Mouse (Mus musculus): Measurements from ENCODE around the gene Ranbp9.
"Not testable (repeated sequence)": the region's sequence is repeated elsewhere in the genome, so short reads cannot be mapped to it uniquely, and the experiment has no call there.

Gene Ranbp9

DNA sequence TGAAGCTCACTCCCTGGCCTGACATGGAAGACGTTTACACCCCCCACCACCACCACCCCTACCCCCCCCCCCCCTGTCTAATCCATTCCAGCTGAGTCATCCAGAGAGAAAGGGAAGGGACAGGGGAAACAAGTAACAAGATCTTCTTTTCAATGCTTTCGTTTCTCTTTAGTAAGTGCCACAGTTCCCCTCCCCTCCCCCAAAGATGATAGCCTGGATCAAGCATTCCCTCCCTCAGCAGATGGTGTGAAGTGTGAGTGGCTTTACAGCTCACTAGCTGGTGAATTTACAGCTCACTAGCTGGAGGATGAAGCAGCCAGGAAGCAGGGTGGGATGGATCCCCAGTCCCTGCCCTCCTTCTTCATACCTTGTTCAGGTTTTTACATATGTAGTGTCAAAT, 15.6 kb upstream of the Ranbp9 start:
- no peak for DNase-seq (ENCODE audit: low spot score)

DNA sequence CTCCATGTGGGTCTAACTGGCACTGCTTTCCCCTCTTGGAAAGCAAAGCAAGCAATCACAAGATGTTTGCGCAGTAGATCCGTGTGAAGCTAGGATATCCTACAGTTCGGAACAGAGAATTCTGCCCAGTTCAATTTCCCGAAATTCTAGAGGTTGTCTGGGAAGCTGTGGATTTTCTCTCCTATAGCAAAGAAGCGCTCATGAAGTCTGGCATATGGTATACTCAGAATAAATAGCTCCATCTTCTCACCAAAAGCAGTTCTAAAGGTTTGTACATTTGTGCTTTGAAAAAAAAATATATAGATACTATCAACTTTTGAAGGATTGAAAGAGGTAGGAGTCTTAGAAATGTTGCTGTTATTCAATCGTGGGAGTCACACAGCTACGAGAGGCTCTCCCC, 14.6 kb upstream of the Ranbp9 start:
- no peak for DNase-seq (ENCODE audit: low spot score)

DNA sequence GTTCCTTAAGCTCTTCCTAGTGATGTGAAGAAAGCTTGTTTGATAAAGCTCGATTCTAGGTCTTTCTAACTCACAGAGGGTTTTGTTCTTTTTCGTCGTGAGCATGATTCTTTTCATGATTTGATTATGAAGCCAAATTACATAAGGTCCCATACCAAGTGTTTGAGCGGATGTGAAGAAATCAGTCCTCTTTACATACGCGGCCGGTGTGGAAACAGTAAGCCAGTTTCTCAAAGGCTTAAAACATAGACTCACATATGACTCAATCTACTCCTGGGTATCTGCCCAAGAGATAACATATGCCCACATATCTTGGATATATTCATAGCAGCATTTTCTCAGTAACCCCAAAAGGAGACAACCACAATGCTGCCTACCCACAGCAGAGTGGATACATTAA, 12.6 kb upstream of the Ranbp9 start:
- no peak for DNase-seq (ENCODE audit: low spot score)

DNA sequence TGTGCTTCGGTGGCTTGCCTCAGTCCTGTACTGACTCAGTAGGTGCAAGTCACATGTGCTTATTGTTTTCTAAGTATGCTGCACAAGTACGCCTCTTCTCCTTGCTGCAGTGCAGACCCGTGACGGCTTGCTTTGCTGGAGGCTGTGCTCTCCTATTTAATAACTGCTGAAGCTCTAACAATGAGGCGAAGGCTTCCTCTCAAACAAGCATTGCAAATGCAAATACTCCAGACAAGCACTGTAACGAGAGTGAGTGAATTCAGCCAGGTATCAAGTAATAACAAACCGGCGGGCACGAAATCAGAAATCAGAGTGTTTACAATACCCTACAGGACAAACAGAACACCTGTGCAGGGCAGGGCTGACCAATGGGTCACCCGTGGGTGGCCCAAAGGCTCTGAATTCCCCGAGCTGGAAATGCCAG, 12.0 kb upstream of the Ranbp9 start:
- no peak for DNase-seq (ENCODE audit: low spot score)

DNA sequence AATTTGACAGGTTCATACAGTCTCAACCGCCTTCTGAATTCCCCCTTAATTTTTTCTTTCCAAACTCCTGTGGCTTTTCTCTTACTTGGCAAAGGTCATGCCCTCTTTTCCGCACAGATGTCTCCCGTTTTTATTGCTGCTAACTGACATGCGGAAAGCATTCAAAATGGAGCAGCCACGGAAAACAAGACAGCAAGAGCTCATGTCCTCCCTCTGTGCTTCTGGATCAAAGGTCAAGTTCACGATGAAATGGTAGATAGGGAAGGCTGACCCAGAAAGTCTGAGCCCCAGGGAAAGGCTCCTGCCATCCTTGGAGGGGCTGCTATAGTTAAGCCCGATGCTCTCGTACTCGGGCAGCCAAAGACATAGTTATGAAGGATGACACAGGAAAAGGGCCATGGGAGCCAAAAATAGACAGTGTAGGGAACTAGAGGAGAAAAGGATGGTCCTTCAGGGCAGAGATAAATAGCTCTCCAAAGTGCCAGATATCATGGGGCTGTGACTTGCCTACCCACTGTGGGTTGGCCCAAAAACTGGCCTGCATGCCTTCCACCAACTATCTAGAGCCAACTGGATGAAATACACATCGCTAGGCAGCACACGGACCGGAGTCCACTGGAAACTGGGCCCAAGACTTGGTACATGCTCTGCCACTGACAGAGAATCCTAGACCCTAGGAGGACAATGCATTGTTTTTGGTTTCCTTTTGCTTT, 5.6 kb upstream of the Ranbp9 start:
- no peak for DNase-seq (ENCODE audit: low spot score)

DNA sequence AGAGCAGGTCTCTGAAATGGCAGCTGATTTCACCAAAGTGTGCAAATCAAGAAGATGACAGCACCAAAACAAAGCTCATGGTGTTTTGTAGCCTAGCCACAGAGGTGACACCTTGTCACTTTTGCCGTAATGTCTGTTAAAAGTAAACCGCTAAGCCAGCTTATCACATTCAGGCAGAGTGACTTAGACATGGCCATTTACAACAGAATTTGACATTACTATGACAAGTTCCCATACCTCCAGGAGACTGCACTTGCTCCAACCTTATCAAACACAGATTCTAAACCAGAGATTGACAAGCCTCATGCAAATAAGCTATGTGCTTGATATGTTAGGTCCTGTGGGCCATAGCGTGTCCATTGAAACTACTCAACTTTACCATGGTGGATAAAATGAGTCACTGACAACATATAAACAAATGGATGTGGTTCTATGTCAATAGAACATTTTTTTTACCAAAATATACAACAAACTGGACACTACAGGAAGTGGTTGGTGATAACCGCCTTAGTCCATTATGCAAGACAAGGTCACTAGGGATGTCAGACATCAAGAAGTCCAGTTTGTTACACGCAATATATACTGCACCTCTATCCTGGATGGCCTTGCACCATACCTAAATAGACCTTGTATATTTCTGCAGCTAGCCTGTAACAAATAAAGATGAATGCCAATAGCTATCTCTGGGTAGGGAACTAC, 4.3 kb upstream of the Ranbp9 start:
- DNase-seq (ENCODE audit: low spot score), result no peak

DNA sequence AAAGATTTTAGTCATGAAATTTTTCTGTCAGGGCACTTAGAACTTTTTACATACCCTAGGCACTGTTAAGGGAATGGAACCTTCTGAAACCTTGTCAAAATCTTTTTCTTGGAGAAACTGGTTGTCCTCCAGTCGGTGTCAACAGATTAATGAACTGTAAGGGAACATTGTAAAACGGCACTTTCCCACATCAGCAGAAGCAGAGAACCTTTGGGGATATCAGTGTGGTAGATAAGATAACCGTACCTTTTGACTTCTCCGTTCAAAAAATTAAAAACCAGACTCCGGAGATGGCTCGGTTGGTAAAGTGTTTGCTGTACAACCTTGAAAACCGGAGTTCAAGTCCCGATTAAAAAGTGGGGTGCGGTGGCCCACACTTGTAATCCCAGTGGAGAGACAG, 1.7 kb upstream of the Ranbp9 start:
- no peak for DNase-seq (ENCODE audit: low spot score)

DNA sequence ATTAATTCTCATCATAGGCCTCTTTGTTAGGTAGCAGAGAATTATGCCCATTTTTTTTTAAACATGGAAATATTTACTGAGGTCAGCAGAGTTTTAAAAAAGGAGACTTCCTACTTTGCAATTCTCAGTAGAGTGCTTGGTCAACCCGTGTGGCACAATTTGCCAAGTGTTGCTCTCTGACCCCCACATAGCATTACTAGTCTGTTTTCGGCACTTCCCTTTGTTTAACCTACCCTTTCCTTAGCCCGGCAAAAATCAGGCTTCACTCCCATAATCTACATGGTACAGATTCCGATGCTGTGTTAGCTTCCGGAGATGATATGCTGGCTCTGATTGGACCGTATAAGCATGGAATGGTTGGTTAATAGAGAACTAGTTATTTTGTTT, 770 bp upstream of the Ranbp9 start:
- DNase-seq (ENCODE audit: low spot score), result no peak

DNA sequence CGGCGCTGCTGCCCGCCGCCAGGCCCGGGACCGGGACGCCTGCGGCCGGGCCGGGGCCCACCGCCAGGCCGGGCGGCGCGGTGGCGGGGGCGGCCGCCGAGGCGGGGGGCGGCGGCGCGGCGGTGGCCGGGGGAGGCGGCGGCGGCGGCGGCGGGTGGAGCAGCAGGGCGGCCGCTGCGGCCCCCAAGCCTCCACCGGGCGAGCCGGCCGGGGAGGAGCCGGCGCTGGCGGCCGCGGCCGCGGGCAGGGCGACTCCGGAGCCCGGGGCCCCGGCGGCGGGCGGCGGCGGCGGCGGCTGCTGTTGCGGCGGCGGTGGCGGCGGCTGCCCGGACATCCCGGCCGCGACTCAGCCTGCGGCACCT, 506 bp downstream of the Ranbp9 start:
- DNase-seq (ENCODE audit: low spot score), result no peak

DNA sequence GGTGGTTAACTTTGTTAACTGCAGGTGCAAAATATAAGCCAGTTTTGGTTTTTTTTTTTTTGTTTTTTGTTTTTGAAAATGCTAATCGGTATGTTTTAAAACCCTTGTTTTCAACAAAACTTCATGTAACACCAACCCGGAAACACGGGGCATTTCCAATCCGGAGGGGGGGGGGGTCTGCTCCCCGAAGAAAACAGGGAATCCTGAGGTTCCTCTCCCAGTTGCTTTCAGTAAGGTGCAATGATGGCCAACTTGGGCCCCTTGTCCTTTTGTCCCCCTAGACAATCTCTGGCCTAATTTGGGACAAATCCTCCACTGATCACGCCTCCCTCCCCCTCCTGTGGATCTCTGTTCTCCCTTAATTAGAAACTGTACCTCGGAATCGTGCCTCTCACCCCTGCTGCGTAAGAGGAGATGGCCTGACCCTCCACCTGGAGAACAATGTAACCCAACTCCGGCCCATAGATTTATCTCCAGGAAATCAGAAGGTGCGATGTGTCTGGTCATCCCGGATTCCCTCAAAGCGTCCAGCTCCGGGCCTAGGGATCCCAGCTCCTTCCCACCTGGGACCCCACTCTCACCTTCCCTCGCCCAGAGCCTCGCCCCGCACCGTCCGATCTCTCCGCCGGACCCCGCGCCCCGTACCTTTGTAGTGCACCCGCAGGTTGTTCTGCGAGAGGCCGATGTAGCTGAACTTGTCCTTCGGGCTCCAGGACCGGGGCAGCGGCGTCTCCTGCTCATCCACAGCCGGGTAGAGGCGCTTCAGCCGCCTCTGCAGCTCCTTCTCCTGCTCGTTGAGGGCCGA, 1.1 kb downstream of the Ranbp9 start:
- no peak for DNase-seq (ENCODE audit: low spot score)

DNA sequence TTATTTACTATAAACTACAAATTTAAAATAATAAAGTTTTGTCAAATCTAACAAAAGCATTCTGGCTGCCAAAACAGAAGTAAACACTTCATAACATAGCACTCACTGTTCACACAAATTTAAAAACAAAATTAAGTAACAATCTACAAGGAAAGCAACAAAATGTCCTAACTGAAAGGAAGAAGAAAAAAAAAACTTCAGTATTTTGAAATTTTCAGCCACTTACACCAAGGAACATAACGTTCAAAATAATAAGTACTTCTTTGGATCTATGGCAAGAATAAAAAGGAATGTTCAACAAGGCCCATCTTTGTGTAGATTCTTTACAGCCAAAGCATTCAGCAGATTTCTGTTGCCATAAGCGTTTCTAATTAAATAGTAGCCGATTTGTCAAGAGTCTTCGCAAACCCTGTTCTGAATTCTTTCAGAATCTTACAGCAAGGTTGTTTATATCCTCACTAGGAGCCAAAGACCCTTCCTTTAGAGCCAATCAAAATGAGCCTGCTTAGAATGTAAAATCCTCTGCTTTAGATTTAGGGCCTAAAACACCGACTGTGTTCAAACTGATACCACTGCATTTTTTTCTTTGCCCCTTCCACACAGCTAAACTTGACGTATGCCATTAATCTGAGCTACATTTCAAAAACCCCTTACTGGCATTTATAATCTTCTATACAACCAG, 1.9 kb downstream of the Ranbp9 start:
- DNase-seq (ENCODE audit: low spot score), result no peak

DNA sequence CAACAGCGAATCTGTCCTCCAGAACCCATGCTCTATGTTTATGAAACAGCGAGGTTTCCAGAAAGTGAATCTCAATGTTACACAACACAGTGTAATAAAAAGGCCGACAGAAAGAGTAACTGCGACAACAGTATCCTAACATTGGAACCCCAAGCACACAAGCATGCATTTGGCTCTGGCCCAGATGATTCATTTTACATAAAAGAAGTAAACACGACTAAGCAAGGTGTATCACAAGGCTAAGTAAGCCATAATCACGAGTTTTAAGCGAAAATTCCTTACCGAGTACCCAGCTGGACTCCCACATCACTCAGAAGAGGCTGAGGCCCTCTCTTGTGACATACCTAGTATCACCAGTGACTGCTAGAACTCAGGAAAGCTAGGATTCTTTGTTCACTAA, 2.5 kb downstream of the Ranbp9 start:
- no peak for DNase-seq (ENCODE audit: low spot score)

DNA sequence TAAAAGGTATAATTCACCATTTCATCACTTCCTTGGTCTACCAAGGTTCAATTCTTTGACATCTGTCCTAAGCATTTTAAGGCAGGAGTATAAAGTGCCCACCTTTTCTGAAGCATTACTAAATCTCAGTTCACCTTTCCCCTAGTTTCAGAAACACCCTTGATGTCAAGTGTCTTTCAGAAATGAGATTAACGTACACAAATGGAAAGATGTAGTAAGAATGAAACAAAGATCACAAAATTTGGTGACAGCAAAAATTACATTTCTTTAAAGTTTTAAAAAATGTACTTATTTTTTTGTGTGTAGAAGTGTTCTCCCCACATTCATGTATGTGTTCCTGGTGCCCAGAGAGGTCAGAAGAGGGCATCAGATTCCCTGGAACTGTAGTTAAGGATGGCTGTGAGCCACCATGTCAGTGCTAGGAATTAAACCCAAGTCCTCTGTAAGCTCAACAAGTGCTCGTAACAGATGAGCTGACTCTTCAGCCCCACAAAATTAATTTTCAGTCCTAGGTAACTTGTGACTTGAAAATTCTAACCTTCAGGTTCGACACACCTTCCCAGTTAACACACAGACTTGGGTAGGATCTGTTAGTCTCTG, 3.9 kb downstream of the Ranbp9 start:
- DNase-seq (ENCODE audit: low spot score), result no peak

DNA sequence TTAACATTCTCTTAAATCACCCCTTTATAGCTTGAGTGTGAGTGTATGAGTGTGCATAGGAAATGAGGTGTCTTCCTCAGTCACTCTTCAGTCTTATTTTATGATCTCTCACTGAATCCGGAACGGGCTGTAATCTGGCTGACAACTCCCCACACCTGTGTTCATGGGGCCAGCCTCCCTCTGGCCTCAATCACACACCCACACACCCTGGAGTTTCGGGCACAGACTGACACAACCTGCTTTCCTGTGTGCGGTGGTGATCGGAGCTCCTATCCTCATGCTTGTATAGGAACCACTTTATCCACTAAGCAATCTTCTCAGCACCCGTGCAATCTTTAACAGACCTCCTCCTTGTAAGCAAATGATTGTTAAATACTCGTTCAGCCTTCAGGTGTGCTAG, 4.9 kb downstream of the Ranbp9 start:
- no peak for DNase-seq (ENCODE audit: low spot score)

DNA sequence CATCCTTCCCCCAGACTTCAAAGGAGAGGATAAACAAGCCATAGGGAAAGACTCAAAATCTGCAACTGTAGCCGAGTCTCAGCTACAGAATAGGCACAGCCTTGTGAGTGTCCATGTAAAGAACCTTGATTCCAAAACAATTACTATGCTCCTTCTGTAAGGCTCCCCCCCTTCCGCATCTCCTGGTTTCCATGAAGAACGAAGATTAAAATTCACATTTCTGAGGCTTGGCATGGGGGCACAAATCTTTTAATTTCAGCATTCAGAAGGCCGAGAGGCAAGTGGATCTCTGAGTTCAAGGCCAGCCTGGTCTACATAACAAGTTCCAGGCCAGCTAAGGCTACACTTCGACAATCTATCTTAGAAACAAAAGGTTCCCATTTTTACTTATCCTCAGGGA, 6.4 kb downstream of the Ranbp9 start:
- DNase-seq (ENCODE audit: low spot score), result no peak

DNA sequence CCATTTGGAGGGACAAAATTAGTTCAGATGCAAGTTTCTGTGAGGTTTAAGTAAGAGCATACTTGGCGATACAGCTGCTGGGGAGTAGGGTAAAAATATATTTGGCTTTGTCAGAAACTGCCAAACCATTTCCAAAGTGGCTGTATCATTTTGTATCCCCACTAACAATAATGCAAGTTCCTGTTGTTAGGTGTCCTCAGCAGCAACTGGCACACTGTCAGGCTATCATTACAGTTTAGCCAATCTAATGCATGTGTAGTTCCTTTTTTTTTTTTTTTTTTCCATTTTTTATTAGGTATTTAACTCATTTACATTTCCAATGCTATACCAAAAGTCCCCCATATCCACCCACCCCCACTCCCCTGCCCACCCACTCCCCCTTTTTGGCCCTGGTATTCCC, 9.2 kb downstream of the Ranbp9 start:
- DNase-seq (ENCODE audit: low spot score), result not testable (repeated sequence)

DNA sequence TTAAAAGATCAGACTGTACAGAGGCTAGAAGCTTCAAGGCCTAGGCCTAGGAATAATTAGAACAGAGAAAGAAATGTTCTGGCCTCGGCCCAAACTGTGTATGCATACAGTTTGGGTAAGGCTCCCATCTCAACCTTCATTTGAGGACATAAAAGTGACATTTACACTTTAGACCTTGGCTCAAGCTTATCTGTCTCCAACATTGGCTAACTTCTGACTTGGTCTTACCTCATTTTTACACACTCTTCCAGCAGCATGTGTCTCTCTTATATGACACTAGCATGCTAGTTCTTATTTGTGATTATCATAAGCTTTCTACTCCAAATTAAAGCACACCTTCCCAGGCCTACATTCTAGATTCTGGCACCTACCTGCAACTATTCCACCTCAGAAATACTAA, 11.5 kb downstream of the Ranbp9 start:
- DNase-seq (ENCODE audit: low spot score), result no peak

DNA sequence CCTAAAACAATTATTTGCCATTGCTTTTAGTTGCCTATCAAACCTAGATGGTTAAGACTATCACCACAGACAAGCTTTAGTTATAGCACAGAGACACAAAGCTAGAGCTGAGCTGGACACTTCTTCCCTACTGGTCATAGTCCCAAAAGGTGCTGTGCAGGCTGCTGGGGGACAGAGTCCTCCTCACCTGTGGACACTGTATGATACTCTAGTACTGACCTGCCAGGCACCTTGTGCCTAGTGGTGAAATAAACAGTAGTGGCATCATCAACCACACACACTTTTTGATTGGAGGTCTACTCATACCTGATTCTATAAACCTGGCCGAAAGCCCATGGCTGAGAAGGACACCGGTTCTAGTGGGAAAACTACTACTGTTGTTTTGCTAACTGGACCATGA, 16.5 kb downstream of the Ranbp9 start:
- DNase-seq (ENCODE audit: low spot score), result no peak

DNA sequence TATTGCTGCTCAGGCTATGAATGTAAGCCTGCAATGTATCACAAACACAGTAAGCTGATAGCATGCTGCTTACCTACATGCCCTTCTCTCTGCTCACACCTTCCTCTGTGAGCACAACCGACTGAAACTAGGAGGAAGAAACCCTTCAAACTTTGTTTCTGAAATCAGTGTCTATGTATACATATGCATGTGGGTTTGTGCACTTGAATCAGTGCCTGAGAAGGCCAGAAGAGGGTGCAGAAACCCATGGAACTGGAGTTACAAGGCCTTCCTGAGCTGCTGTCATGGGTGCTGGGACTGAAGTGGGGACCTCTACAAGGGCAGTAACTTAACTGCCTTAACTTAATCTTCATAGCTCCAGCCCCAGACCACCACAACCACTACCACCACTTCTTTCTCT, 23.9 kb downstream of the Ranbp9 start:
- DNase-seq (ENCODE audit: low spot score), result no peak

DNA sequence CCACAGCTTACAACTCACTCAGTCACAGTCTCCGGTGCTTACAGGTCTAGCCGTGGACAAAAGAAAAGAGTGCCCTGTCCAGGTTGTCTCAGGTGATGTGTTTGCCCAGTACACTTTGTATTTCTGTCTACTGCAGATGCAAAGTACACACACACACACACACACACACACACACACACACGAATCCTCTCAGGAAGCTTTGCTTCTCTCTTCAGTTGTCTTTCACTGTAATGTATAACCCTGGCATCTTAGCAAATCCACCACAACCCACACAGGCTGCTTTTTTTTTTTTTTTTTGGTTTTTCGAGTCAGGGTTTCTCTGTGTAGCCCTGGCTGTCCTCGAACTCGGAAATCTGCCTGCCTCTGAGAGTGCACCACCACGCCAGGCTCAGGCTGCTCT, 26.7 kb downstream of the Ranbp9 start:
- DNase-seq (ENCODE audit: low spot score), result no peak

DNA sequence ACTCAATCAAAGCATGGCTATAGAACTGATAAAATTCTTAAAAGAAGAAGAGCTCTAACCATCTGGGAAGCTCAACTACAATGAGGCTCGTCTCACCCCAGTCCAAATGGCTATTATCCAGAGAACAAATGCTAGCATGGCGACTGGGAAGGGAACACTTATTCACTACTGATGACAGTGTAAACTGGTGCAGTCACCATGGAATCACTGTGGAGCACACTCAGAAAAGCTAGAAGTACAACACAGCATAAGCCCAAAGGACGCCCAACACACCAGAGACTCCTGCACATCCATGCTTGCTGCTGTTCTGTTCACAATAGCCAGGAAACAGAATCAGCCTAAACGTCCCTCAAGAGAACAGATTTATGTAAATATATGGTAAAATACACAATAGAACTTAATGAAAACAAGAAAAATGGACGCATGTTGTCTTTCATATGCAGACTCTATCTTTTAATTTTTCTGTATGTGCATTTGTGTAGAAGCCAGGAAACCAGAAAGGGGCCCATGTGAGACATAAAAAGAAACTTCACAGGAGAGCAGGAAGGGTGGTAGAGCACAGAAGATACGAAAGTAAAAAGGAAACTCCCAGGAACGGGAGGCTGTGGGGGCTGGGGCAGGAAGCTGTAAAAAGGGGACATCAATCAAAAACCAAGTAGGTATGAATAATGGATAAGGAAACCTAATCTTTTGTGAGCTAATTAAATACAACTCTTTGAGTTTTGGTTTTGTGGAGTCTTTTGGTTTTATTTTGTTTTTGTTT, 28.1 kb downstream of the Ranbp9 start:
- DNase-seq (ENCODE audit: low spot score), result no peak

DNA sequence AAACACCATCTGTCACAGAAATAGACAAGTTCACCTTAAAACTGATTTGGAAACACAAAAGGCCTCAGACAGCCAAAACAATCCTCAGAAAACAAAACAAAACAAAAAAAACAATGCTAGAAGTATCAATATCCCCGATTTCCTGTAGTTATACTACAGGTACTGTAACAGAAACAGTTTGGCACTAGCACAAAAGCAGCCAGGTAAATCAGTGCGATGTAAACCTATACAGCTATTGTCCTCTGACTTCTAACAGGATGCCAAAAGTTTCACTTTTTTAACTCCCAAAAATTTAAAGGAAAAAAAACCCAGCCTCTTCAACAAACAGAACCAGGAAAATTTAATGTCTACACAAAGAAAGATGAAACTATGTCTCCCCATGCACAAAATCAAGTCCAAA, 28.9 kb downstream of the Ranbp9 start:
- no peak for DNase-seq (ENCODE audit: low spot score)

Data from left cerebral cortex, adult 11 months (tissue).